Mouse (Mus musculus) CD4-positive, CD25-positive, alpha-beta regulatory T cell, adult 2 months (primary cell): ENCODE measurements at regions not wholly inside any gene's neighbourhood (a gene's known extent, or its start where the extent isn't known, plus 50 kb on each side); places are given as distances from the start of the nearest gene placed in this dataset.

Source experiments
- DNase-seq: peaks from one replicate; pipeline ENCODE4 v3.0.0-alpha.2; 2012; ENCODE audit warnings: low read depth, low spot score

DNA sequence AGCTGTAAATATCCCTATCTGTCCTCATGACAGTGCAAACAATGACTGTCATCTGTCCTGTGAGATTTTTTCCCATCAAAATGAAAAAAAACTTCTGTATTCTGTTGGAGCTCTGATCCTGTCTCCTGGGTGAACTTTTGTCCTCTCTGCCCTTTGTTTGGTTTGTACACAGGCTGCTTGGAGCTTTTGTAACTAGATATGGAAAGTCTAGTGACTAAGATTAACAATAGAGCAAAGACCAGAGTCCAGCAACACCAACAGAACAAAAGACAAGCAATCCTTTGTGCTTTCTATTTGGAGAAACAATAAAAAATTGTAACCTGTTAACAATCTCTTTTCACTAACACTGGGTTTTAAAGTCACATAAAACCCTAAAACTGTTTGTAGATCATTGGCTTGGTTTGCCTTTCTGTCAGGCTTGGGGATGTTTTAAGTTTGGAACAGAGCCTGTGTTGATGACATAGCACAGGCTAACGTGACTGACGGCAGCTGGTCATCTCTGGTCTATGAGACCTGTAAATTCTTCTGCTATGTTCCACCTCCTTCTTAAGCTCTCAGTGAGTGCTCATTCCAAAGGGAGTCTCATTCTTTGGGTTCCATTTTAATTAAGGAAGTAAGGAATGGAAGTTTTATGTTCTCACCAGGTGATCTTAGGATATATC, 219.8 kb downstream of the Gm9733 start:
- no peak for DNase-seq

DNA sequence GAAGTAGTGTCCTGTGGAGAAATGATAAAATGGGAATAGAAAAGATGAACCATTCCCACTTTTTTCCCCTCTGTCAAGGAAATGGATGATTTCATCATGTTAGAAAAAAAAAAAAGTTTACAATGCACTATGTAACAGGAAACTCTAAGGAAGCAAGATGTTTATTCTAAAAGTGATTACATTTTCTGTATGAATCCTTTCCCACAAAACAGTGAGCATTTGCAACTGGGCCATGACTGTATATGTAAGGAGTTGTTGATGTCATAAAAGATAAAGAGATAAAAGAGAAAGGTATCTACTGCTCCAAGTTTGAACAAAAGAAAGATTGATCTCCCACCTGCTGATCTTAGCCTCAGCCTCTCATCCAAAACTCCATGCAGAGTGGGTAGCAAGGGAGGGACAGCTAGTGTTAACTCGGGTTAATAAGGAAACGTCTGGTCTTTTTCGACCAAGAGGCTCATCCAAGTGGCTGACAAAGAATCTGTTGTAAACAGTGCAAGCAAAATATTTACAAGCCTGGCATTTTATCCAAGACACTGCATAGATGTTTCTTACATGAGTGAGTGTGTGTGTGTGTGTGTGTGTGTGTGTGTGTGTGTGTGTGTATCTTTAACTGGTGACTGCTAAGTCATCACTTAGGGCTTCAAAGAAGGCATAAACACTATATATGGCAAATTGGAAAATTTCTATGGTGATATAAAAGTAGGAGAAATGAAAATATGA, 213.3 kb downstream of the Gm9733 start:
- DNase-seq = no peak

GRCm38 (mm10) chr3:15126736-15127135, 205.4 kb downstream of the Gm9733 start:
- peak; percentile 43 for DNase-seq

- no peak for DNase-seq
Observed at GRCm38 (mm10) chr3:15128370-15128769, 203.7 kb downstream of the Gm9733 start.

GRCm38 (mm10) chr3:15128960-15129359, 203.1 kb downstream of the Gm9733 start:
- DNase-seq = no peak

GRCm38 (mm10) chr3:15129729-15130369, 202.3 kb downstream of the Gm9733 start:
- DNase-seq = no peak

- DNase-seq = no peak
Observed at GRCm38 (mm10) chr3:15132136-15132535, 200.0 kb downstream of the Gm9733 start.

DNA sequence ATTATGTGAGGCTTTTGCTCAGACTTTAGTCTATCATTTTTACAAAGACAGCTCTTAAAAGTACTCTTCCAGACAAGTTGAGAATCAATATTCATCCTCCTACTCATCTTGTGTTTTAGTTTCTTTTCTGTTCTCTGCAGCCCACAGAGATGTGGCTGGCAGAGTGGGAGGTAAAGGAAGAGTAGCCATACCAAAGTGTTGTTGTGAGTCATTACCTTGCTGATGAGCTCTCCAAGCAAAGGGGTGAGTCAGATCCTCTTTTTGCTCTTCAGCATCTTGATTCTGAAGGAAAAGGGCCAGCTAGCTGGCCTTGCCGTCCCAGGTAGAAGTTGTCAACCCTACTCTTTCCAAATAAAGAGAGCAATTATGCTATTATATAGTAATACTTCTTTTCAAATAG, 192.6 kb downstream of the Gm9733 start:
- no peak for DNase-seq

GRCm38 (mm10) chr3:15153710-15154109, 178.4 kb downstream of the Gm9733 start:
- DNase-seq = no peak

GRCm38 (mm10) chr3:15154153-15154552, 177.9 kb downstream of the Gm9733 start:
- no peak for DNase-seq

DNA sequence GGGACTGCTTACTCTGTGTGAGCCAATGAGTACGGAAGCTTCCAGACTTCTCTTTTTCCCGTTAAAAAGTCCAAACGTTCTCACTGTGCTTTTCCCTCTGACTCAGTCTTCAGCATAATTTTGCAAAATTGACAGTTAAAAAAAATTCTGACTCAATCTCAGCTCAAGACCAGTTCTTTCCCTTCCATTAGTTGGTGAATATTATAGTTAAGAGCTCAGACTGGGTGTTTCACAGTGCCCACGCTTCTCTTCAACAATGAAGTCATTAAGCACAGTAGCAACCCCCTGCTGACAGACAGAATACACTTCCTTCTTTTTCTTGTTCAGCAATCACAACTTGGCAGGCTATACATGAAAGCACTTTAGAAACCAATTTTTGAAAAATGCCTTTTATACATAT, 175.4 kb downstream of the Gm9733 start:
- DNase-seq = no peak

- DNase-seq = no peak
Observed at GRCm38 (mm10) chr3:15157842-15158241, 174.3 kb downstream of the Gm9733 start.

GRCm38 (mm10) chr3:15158926-15159325, 173.2 kb downstream of the Gm9733 start:
- no peak for DNase-seq

- no peak for DNase-seq
Observed at GRCm38 (mm10) chr3:15159965-15160714, 172.0 kb downstream of the Gm9733 start.

- no peak for DNase-seq
Observed at GRCm38 (mm10) chr3:15175811-15176210, 156.3 kb downstream of the Gm9733 start.

DNA sequence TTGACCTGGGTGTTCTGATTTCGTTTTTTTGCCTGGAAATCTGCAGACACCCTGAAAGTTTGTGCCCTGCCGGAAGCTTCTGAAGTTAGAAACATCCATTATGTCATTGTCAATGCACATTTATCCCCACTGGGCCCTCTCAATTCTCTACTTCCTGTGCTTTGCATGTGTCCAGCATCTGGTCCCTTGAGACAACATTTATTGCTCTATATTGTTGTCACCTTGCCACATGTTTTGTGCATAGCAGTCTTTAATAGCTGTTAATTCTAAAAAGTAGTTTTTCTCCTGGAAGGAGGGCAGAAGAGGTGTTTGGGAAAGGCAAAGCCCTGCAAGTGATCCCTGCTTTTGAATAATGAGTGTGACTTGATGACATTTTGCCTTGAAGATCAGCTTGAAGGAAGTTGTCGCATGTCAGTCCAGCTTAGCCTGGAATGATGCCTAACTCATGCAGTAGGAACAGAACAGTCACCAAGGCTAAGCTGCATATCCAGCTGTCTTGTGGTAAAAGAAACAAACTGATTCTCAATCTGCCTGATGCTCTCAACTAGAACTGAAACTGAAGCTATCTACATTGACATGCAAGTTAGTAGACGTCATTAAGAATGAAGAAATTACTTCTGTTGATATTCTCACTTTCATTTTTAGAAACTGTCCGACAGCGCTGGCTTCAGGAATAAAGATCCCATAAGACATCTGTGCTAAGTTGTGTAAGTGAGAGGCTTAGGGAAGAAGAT, 152.9 kb downstream of the Gm9733 start:
- no peak for DNase-seq

- DNase-seq = no peak
Observed at GRCm38 (mm10) chr3:15181111-15181510, 151.0 kb downstream of the Gm9733 start.

DNA sequence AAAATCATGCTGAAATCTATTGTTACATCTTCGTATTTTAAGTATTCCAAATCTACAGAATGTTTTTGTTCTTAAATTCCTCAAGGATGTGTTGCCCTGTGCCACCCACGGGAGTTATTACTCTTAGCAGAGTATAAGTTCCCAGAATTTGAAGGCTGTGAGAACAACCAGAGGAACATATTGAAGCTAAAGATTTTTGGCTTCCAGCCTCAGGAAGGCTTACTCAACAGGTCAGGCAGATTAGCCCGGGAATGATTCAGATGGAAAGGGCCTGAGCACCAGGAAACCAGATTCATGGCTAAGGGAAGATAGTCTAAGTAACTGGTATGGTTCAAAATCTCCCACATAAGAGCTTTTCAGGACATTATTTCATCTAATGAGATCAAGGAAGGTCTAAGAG, 145.4 kb downstream of the Gm9733 start:
- no peak for DNase-seq

GRCm38 (mm10) chr3:15194362-15194761, 137.7 kb downstream of the Gm9733 start:
- DNase-seq = peak; percentile 79

GRCm38 (mm10) chr3:15196101-15196500, 136.0 kb downstream of the Gm9733 start:
- DNase-seq = no peak

DNA sequence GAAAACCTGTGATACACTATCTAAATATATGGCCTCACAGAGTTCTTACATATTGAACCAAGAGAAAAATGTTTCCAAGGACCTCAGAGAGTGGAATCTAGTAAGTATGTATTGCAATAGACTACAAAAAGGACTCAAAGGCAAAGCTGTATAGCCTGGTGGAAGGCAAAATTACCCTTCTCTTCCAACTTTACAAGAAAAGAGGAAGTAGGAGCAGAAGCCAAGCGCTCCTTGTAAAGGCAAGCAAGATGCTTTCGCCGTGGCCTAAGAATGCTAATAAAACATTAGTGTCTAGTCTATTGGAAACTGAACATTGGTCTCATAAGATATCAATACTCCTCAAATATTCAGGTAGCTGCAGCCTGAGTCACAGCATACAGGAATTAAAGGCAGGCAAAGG, 134.0 kb downstream of the Gm9733 start:
- no peak for DNase-seq
